Mouse (Mus musculus) CD4-positive, CD25-positive, alpha-beta regulatory T cell (primary cell): ENCODE measurements around the gene 1700080O16Rik. TPM values are rescaled to one million over a fixed set of nuclear protein-coding genes. Genes with fewer than 3 reads are reported as not detected.

Source experiments
- polyA plus RNA-seq: library from polyadenylated mRNA; unstranded; fragments of 100-300 nt; shearing (Covaris generic); gene quantifications from one replicate; pipeline ENCODE4 v1.2.1, GENCODE M21; 2017

Gene 1700080O16Rik
- not detected for polyA plus RNA-seq

DNA sequence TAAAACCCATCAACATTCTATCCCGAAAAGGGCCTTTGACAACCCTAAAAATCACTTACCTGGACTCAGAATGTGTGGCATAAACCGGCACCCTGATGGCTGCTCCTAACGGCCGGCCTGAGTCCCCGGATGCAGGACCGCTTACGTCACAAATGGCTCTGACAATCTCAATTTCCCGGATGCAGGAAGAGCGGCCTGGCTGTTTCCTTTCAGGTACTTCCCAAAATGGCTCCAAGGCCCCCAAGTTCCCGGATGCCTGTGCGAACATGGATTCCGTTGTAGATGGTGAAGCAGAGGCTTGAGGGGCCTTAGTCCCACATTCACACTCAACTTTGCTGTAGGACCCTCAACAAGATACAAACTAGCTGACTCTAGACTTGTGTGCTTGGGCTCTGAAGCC lies at the start of gene 1700080O16Rik:
Gene 1700080O16Rik (minus strand): TSS at position 101 of the 400 bp plus-strand sequence.

Other genes starting within 250 kb of the 1700080O16Rik start
- gene Usp26, start 171.5 kb downstream of the 1700080O16Rik start, polyA plus RNA-seq, result not detected
- not detected for gene Gpc4, start 192.5 kb upstream of the 1700080O16Rik start, polyA plus RNA-seq